Comparison of ENCODE assay signal across 13 mouse cellular contexts in the genomic region with DNA sequence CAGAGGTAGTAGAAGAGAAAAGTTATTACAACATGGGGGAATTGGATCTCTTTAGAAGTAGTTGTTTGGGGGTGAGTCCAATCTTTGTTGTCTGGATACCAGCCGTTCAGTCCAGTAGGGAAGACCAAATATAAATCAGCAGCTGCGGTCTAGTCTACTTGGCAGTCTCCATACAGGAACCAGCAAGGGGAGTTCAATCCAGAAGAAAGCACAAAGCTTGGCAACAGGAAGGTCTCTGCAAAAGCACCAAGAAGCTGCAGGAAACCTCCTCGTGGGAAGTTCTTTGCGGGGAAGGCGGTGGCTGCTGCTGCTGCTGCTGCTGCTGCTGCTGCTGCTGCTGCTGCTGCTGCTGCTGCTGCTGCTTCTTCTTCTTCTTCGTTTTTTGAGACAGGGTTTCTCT.
"Had no signal": no experiment of that assay in that cellular context is flagged by ENCODE, and none has a peak within 500 bp of the region (broad histone marks: within the 10 kb centered on the region; RNA-seq: fewer than 3 reads in every experiment).

No protein-coding gene starts in this region.

- H3K9me3 ChIP-seq: limb, embryonic 12.5 days; liver, embryonic 13.5 days; lung, embryonic 15.5 days; midbrain, embryonic 13.5 days; stomach, embryonic 15.5 days had no signal

- H3K4me1 ChIP-seq: limb, embryonic 12.5 days; liver, embryonic 13.5 days; lung, embryonic 15.5 days; midbrain, embryonic 13.5 days; stomach, embryonic 15.5 days had no signal

- H3K9ac ChIP-seq: limb, embryonic 12.5 days; liver, embryonic 13.5 days; liver, postnatal 0 days; lung, embryonic 15.5 days; midbrain, embryonic 13.5 days; stomach, embryonic 15.5 days had no signal

- H3K27me3 ChIP-seq: liver, embryonic 13.5 days; lung, embryonic 15.5 days; stomach, embryonic 15.5 days had no signal

- H3K27ac ChIP-seq: kidney, postnatal 0 days; limb, embryonic 12.5 days; liver, embryonic 13.5 days; lung, embryonic 15.5 days; midbrain, embryonic 13.5 days; stomach, embryonic 15.5 days had no signal

- ATAC-seq: liver, postnatal 0 days; midbrain, embryonic 13.5 days had no signal

- H3K4me2 ChIP-seq: limb, embryonic 12.5 days; liver, embryonic 13.5 days; lung, embryonic 15.5 days; midbrain, embryonic 13.5 days; stomach, embryonic 15.5 days had no signal

- DNase-seq: layer of hippocampus, postnatal 36 days; liver; liver, embryonic 13.5 days; liver, postnatal 0 days; lung, postnatal 36 days; right cerebral cortex, postnatal 14 days; thymus, adult 2 months; thymus, postnatal 25 days had no signal

- H3K36me3 ChIP-seq: midbrain, embryonic 13.5 days; stomach, embryonic 15.5 days had no signal

- H3K4me3 ChIP-seq: limb, embryonic 12.5 days; liver, embryonic 13.5 days; lung, embryonic 15.5 days; midbrain, embryonic 13.5 days; stomach, embryonic 15.5 days had no signal
